Mouse (Mus musculus): Measurements from ENCODE around the gene Gm11569. TPM values are rescaled to one million over a fixed set of nuclear protein-coding genes. Genes with fewer than 3 reads are reported as not detected.

Gm11569 gene
- not detected for total RNA-seq (2023)

GRCm38 (mm10) chr11:99798832-99799231 is at the start of gene Gm11569:
Gene Gm11569 (minus strand): TSS chr11:99798932.

GRCm38 (mm10) chr11:99837966-99838365 is 39.2 kb upstream of the Gm11569 start, which contains the start of gene 2300003K06Rik:
Gene 2300003K06Rik (minus strand): TSS chr11:99838066.

DNA sequence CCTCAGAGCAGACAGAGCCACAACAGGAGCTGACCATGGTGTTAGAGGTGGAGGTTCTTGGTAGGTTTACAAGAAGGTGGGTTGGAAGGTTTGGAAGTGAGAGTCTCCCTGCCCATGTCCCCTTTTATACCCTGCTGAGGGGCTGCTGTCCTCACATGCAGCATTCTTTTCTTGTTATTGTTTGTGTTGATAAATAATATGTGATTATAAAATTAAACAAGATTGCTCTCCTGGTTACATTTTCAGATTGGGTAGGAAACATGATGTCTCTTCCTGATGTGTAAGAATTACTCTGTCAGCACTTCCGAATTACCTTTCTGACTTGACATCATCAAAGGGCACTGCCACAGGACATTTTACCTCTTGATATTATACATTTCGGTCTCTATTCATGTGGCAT is 16.8 kb upstream of the Gm11569 start, which contains the start of gene Gm11564:
Gm11564 (minus strand) TSS at position 101 of the 400 bp plus-strand sequence.

GRCm38 (mm10) chr11:99809792-99810191 is 11.1 kb upstream of the Gm11569 start, which contains the start of gene Krtap4-13:
Gene Krtap4-13 (minus strand): TSS chr11:99809892.

DNA sequence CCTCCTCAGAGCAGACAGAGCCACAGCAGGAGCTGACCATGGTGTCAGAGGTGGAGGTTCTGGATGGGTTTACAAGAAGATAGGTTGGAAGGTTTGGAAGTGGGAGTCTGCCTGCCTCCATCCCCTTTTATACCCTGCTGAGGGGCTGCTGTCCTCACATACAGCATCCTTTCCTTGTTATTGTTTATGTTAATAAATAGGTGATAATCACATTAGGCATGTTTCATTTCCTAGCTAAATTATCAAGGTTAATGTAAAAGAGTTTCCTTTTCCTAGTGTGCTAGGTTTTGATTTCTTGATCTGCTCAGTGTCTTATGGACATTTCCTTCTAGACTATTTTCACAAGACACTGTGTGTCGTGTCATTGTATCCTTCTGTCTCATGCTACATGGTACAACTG is 5.6 kb upstream of the Gm11569 start, which contains the start of gene Gm11554:
Gm11554 (minus strand) TSS at position 101 of the 400 bp plus-strand sequence.

GRCm38 (mm10) chr11:99793367-99793766 is 5.4 kb downstream of the Gm11569 start, which contains the start of gene Gm11596:
Gene Gm11596 (minus strand): TSS chr11:99793467.

GRCm38 (mm10) chr11:99784900-99785299 is 13.8 kb downstream of the Gm11569 start, which contains the start of gene Krtap4-9:
Gene Krtap4-9 (plus strand): TSS chr11:99785200.

GRCm38 (mm10) chr11:99780604-99781003 is 18.1 kb downstream of the Gm11569 start, which contains the start of gene Krtap4-8:
Gene Krtap4-8 (minus strand): TSS chr11:99780704.

GRCm38 (mm10) chr11:99772813-99773212 is 25.9 kb downstream of the Gm11569 start, which contains the start of gene Gm11595:
Gene Gm11595 (minus strand): TSS chr11:99772913.

Other genes starting within 250 kb of the Gm11569 start
- gene Krtap3-3, start 248.1 kb downstream of the Gm11569 start, total RNA-seq (2023) = not detected
- gene Krtap3-2, start 242.1 kb downstream of the Gm11569 start, total RNA-seq (2023) = not detected
- gene Gm11939, start 239.5 kb downstream of the Gm11569 start, total RNA-seq (2023) = not detected
- not detected for gene Krtap3-1, start 232.3 kb downstream of the Gm11569 start, total RNA-seq (2023)
- not detected for gene Krtap1-5, start 217.9 kb downstream of the Gm11569 start, total RNA-seq (2023)
- gene Krtap1-4, start 215.3 kb downstream of the Gm11569 start, total RNA-seq (2023) = not detected
- not detected for gene Krtap1-3, start 207.6 kb downstream of the Gm11569 start, total RNA-seq (2023)
- not detected for gene Krtap9-3, start 200.8 kb downstream of the Gm11569 start, total RNA-seq (2023)
- gene Gm11938, start 195.6 kb downstream of the Gm11569 start, total RNA-seq (2023) = not detected
- gene Gm11937, start 188.7 kb downstream of the Gm11569 start, total RNA-seq (2023) = not detected
- gene Krtap2-4, start 184.1 kb downstream of the Gm11569 start, total RNA-seq (2023) = not detected
- gene Gm11562, start 178.5 kb downstream of the Gm11569 start, total RNA-seq (2023) = not detected
- gene Krtap4-1, start 170.7 kb downstream of the Gm11569 start, total RNA-seq (2023) = not detected
- gene Krtap4-2, start 163.8 kb downstream of the Gm11569 start, total RNA-seq (2023) = not detected
- not detected for gene Krtap4-7, start 154.8 kb downstream of the Gm11569 start, total RNA-seq (2023)
- gene Gm11555, start 148.7 kb downstream of the Gm11569 start, total RNA-seq (2023) = not detected
- not detected for gene Gm11563, start 140.0 kb downstream of the Gm11569 start, total RNA-seq (2023)
- gene Krtap4-6, start 133.0 kb downstream of the Gm11569 start, total RNA-seq (2023) = not detected
- not detected for gene Gm14190, start 108.2 kb downstream of the Gm11569 start, total RNA-seq (2023)
- gene Gm14180, start 64.6 kb downstream of the Gm11569 start, total RNA-seq (2023) = not detected
- not detected for gene Gm11595, start 26.0 kb downstream of the Gm11569 start, total RNA-seq (2023)
- gene Krtap4-8, start 18.2 kb downstream of the Gm11569 start, total RNA-seq (2023) = not detected
- not detected for gene Krtap4-9, start 13.7 kb downstream of the Gm11569 start, total RNA-seq (2023)
- gene Gm11596, start 5.5 kb downstream of the Gm11569 start, total RNA-seq (2023) = not detected
- not detected for gene Gm11554, start 5.5 kb upstream of the Gm11569 start, total RNA-seq (2023)
- not detected for gene Krtap4-13, start 11.0 kb upstream of the Gm11569 start, total RNA-seq (2023)
- gene Gm11564, start 16.7 kb upstream of the Gm11569 start, total RNA-seq (2023) = not detected
- not detected for gene 2300003K06Rik, start 39.1 kb upstream of the Gm11569 start, total RNA-seq (2023)
- gene Krtap4-16, start 52.7 kb upstream of the Gm11569 start, total RNA-seq (2023) = not detected
- not detected for gene Gm11568, start 59.0 kb upstream of the Gm11569 start, total RNA-seq (2023)
- gene Gm11559, start 65.5 kb upstream of the Gm11569 start, total RNA-seq (2023) = not detected
- not detected for gene Krtap9-1, start 74.5 kb upstream of the Gm11569 start, total RNA-seq (2023)
- not detected for gene Gm11567, start 80.3 kb upstream of the Gm11569 start, total RNA-seq (2023)
- gene Krtap31-1, start 109.0 kb upstream of the Gm11569 start, total RNA-seq (2023) = not detected
- not detected for gene Gm11565, start 115.8 kb upstream of the Gm11569 start, total RNA-seq (2023)
- gene Krtap31-2, start 137.4 kb upstream of the Gm11569 start, total RNA-seq (2023) = not detected
- not detected for gene Krtap9-5, start 149.5 kb upstream of the Gm11569 start, total RNA-seq (2023)
- gene Krtap29-1, start 180.1 kb upstream of the Gm11569 start, total RNA-seq (2023) = not detected
- gene Krtap16-1, start 187.7 kb upstream of the Gm11569 start, total RNA-seq (2023) = not detected
- gene Krtap17-1, start 195.1 kb upstream of the Gm11569 start, total RNA-seq (2023) = not detected
- not detected for gene Krt33a, start 217.3 kb upstream of the Gm11569 start, total RNA-seq (2023)
- not detected for gene Krt33b, start 230.9 kb upstream of the Gm11569 start, total RNA-seq (2023)
- gene Krt34, start 242.6 kb upstream of the Gm11569 start, total RNA-seq (2023) = not detected